Mouse (Mus musculus) myocyte (in vitro differentiated cells): ENCODE results near the gene Ulk4. TPM values are rescaled to one million over a fixed set of nuclear protein-coding genes. Genes with fewer than 3 reads are reported as not detected.

Experiments
- H3K27me3 ChIP-seq: one replicate; pipeline ENCODE4 v1.6.1; 2011; ENCODE audit not compliant: control insufficient read depth, insufficient read depth, insufficient read length
- H3K36me3 ChIP-seq: one replicate; pipeline ENCODE4 v1.6.1; 2011; ENCODE audit not compliant: control insufficient read depth, insufficient read depth
- H3K4me2 ChIP-seq: one replicate; pipeline ENCODE4 v1.6.1; 2011; ENCODE audit warnings: low read depth, control low read depth
- H3K4me3 ChIP-seq: one replicate; pipeline ENCODE4 v1.5.1; 2011; ENCODE audit warnings: mild to moderate bottlenecking, control low read depth, moderate library complexity
- H3K79me2 ChIP-seq: one replicate; pipeline ENCODE4 v1.6.1; 2011; ENCODE audit not compliant: control insufficient read depth, insufficient read depth
- H3ac ChIP-seq: one replicate; pipeline ENCODE4 v1.6.1; 2011; ENCODE audit not compliant: control insufficient read depth, insufficient read length
- CEBPB ChIP-seq: IDR thresholded peaks from 2 replicates; pipeline ENCODE4 v1.6.1; 2011; ENCODE audit warnings: mild to moderate bottlenecking, moderate library complexity; ENCODE audit not compliant: poor library complexity, insufficient read depth, severe bottlenecking
- E2F4 ChIP-seq: IDR thresholded peaks from one replicate; pipeline ENCODE4 v1.6.1; 2011; ENCODE audit warnings: mild to moderate bottlenecking, control low read depth, moderate library complexity; ENCODE audit not compliant: insufficient read depth
- MAX ChIP-seq: IDR thresholded peaks from one replicate; pipeline ENCODE4 v1.6.1; 2011; ENCODE audit warnings: low read depth, mild to moderate bottlenecking, control low read depth
- MYOD1 ChIP-seq, 3 experiments: IDR thresholded peaks; one replicate each; pipeline ENCODE4 v1.6.1; 2011; ENCODE audit warnings: control low read depth in 2 of 3, low read depth in 2 of 3, mild to moderate bottlenecking in 2 of 3, moderate library complexity in 1 of 3; ENCODE audit not compliant: insufficient read length in 2 of 3, control insufficient read depth in 1 of 3
- MYOG ChIP-seq, 3 experiments: IDR thresholded peaks; one replicate each; pipeline ENCODE4 v1.6.1; 2011; ENCODE audit warnings: control low read depth in 2 of 3, low read depth in 2 of 3, mild to moderate bottlenecking in 2 of 3; ENCODE audit not compliant: insufficient read length in 2 of 3, control insufficient read depth in 1 of 3, insufficient read depth in 1 of 3
- POLR2A ChIP-seq: IDR thresholded peaks from one replicate; pipeline ENCODE4 v1.6.1; 2011; ENCODE audit warnings: low read depth, mild to moderate bottlenecking, control low read depth, moderate library complexity; ENCODE audit not compliant: insufficient read length
- POLR2AphosphoS2 ChIP-seq: IDR thresholded peaks from one replicate; pipeline ENCODE4 v1.6.1; 2011; ENCODE audit warnings: low read depth, control low read depth; ENCODE audit not compliant: insufficient read length
- REST ChIP-seq: IDR thresholded peaks from one replicate; pipeline ENCODE4 v1.6.1; 2011; ENCODE audit warnings: mild to moderate bottlenecking, control low read depth, moderate library complexity; ENCODE audit not compliant: insufficient read depth, insufficient read length
- SRF ChIP-seq: IDR thresholded peaks from one replicate; pipeline ENCODE4 v1.6.1; 2011; ENCODE audit warnings: low read depth; ENCODE audit not compliant: control insufficient read depth, insufficient read length
- TCF12 ChIP-seq: IDR thresholded peaks from one replicate; pipeline ENCODE4 v1.6.1; 2011; ENCODE audit warnings: mild to moderate bottlenecking, control low read depth; ENCODE audit not compliant: poor library complexity, insufficient read depth, severe bottlenecking
- TCF3 ChIP-seq: IDR thresholded peaks from one replicate; pipeline ENCODE4 v1.6.1; 2011; ENCODE audit warnings: low read depth, control low read depth; ENCODE audit not compliant: insufficient read length
- USF1 ChIP-seq: IDR thresholded peaks from one replicate; pipeline ENCODE4 v1.6.1; 2011; ENCODE audit warnings: low read depth, mild to moderate bottlenecking, control low read depth, moderate library complexity
- polyA plus RNA-seq: library from polyadenylated mRNA; unstranded; fragments of >200 nt; fragmentation: generic; extraction: Trizol; gene quantifications from one replicate; pipeline ENCODE4 v1.2.1, GENCODE M21; 2012; ENCODE audit warnings: missing spikeins

The Ulk4 gene
- polyA plus RNA-seq, 1 experiment = 0.85 TPM

DNA sequence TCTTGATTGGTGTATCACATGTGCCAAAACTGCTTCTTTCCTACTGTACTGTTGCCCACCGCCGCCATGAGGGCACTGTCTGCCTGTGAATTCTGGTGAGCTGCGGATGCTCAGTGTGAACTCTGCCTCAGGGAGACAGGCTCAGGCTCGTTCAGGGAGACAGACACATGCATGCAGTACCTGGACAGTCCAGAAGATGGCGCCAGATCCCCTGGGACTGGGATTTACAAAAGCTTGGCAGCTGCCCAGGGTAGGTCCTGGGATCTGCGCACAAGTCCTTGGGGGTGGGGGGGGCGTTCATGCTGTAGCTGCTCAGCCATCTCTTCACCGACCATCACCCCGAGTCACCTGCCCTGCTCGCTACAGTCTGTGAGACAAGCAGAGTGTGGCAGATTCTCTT, 168.9 kb downstream of the Ulk4 start:
- TF ChIP-seq USF1 = no peak
- no peak for TF ChIP-seq CEBPB
- TF ChIP-seq E2F4 = no peak
- no peak for TF ChIP-seq POLR2AphosphoS2
- no peak for TF ChIP-seq TCF3
- no peak for TF ChIP-seq POLR2A
- H3K36me3 ChIP-seq = no peaks in the 10 kb centered on the region
- H3K27me3 ChIP-seq = peaks cover 4% of the 10 kb centered on the region
- no peak overlapping the region for H3K4me3 ChIP-seq
- H3ac ChIP-seq = no peak overlapping the region
- H3K4me2 ChIP-seq = no peak overlapping the region
- no peaks in the 10 kb centered on the region for H3K79me2 ChIP-seq

DNA sequence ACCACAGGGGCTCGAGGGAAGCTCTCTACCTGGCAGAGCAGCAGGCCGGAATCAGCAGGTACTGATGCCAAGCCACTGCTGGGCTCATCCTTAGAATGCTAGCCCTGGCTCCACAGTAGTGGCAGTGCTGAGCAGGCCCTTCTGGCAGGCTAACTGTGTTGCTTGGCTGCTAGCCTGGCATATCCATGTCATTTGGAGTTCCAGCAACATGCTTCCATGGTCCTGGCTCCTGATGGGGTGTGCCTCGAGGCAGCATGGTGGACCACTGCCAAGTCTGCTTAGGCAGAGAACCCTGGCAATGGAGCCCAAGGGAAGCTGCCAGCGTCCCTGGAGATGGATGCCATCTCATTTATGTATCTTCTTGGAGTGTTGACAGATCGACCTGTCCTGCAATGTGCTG, 169.4 kb downstream of the Ulk4 start:
- no peaks in the 10 kb centered on the region for H3K36me3 ChIP-seq

GRCm38 (mm10) chr9:121107101-121107500, 169.9 kb downstream of the Ulk4 start:
- Histone ChIP-seq H3K4me2 (no peak overlapping the region), H3ac (no peak overlapping the region), H3K36me3 (no peaks in the 10 kb centered on the region), H3K27me3 (peaks cover 4% of the 10 kb centered on the region), H3K4me3 (no peak overlapping the region), H3K79me2 (no peaks in the 10 kb centered on the region)
- no peak for TF ChIP-seq SRF
- no peak for TF ChIP-seq E2F4
- TF ChIP-seq POLR2A = no peak
- TF ChIP-seq USF1 = no peak
- TF ChIP-seq MYOG (IDR thresholded peaks at IDR 0.05; ENCODE audit: control insufficient read depth in 1 of 3, insufficient read depth in 1 of 3, insufficient read length in 2 of 3, low read depth in 2 of 3) = no peak
- TF ChIP-seq TCF3 = no peak
- TF ChIP-seq MYOD1 (IDR thresholded peaks at IDR 0.05; ENCODE audit: control insufficient read depth in 1 of 3, insufficient read length in 2 of 3, low read depth in 2 of 3) = peak in 2 of 3 experiments; percentile 18 to 33

More for the DNA sequence above, 169.4 kb downstream of the Ulk4 start:
- TF ChIP-seq USF1 (no peak), REST (no peak), MAX (no peak), E2F4 (no peak), SRF (no peak)
- Histone ChIP-seq H3K4me3 (no peak overlapping the region), H3K4me2 (no peak overlapping the region), H3ac (no peak overlapping the region), H3K79me2 (no peaks in the 10 kb centered on the region), H3K27me3 (peaks cover 4% of the 10 kb centered on the region)

GRCm38 (mm10) chr9:121101516-121101915, 175.5 kb downstream of the Ulk4 start:
- Histone ChIP-seq H3K4me2 (no peak overlapping the region), H3K27me3 (no peaks in the 10 kb centered on the region), H3K36me3 (no peaks in the 10 kb centered on the region), H3ac (no peak overlapping the region), H3K79me2 (no peaks in the 10 kb centered on the region), H3K4me3 (no peak overlapping the region)
- TF ChIP-seq MYOD1 (IDR thresholded peaks at IDR 0.05; ENCODE audit: control insufficient read depth in 1 of 3, insufficient read length in 2 of 3, low read depth in 2 of 3) (no peak), TCF3 (no peak), TCF12 (no peak), REST (no peak), MAX (no peak), POLR2AphosphoS2 (no peak), E2F4 (no peak), SRF (no peak), CEBPB (no peak)

DNA sequence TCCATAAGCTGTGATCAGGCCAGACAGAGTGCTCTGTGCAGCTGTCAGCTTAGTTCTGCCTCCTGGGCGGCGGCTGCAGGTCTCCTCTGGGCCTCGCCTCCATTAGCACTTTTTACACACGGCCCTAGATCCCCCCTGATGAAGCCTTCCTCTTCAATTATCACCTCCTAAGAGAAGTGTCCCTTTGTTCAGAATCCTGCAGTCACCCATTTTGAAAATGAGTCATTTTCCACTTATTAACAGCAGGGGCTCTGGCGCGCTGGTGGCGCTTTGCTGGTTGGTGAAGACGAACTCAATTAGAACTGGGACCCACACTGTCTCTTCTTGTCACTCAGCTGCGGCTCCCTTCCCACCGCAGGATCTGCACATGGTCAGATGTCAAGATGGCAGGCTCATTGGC, 177.5 kb downstream of the Ulk4 start:
- Histone ChIP-seq H3K4me2 (no peak overlapping the region), H3K4me3 (no peak overlapping the region), H3K79me2 (no peaks in the 10 kb centered on the region), H3K27me3 (no peaks in the 10 kb centered on the region), H3ac (no peak overlapping the region), H3K36me3 (no peaks in the 10 kb centered on the region)
- no peak for TF ChIP-seq USF1
- TF ChIP-seq POLR2A = no peak
- TF ChIP-seq SRF = no peak
- no peak for TF ChIP-seq E2F4
- TF ChIP-seq MYOD1 (IDR thresholded peaks at IDR 0.05; ENCODE audit: control insufficient read depth in 1 of 3, insufficient read length in 2 of 3, low read depth in 2 of 3) = no peak
- no peak for TF ChIP-seq CEBPB
- TF ChIP-seq MYOG (IDR thresholded peaks at IDR 0.05; ENCODE audit: control insufficient read depth in 1 of 3, insufficient read depth in 1 of 3, insufficient read length in 2 of 3, low read depth in 2 of 3) = no peak
- no peak for TF ChIP-seq TCF12
- no peak for TF ChIP-seq POLR2AphosphoS2
- TF ChIP-seq MAX = no peak
- no peak for TF ChIP-seq REST
- no peak for TF ChIP-seq TCF3

- Histone ChIP-seq H3K4me2 (no peak overlapping the region), H3K36me3 (no peaks in the 10 kb centered on the region), H3K4me3 (no peak overlapping the region), H3K27me3 (no peaks in the 10 kb centered on the region), H3K79me2 (no peaks in the 10 kb centered on the region), H3ac (no peak overlapping the region)
- no peak for TF ChIP-seq MYOD1 (IDR thresholded peaks at IDR 0.05; ENCODE audit: control insufficient read depth in 1 of 3, insufficient read length in 2 of 3, low read depth in 2 of 3)
- no peak for TF ChIP-seq SRF
- TF ChIP-seq POLR2AphosphoS2 = no peak
- no peak for TF ChIP-seq CEBPB
- no peak for TF ChIP-seq REST
These were observed 183.2 kb downstream of the Ulk4 start for GRCm38 (mm10) chr9:121093760-121094159.
